Mouse (Mus musculus) CH12.LX (cell line): ENCODE measurements around the gene Triobp. TPM values are rescaled to one million over a fixed set of nuclear protein-coding genes. Genes with fewer than 3 reads are reported as not detected.

Experiments
- DNase-seq: peaks from one replicate; pipeline ENCODE4 v3.0.0-alpha.2; 2013; ENCODE audit errors: extremely low read depth
- H3K27ac ChIP-seq: 2 replicates; pipeline ENCODE4 v1.5.1; 2012; ENCODE audit warnings: low read depth, mild to moderate bottlenecking, control low read depth, moderate library complexity; ENCODE audit not compliant: insufficient read depth
- H3K27me3 ChIP-seq: replicated peaks from 2 replicates; pipeline ENCODE3; 2012; ENCODE audit warnings: inconsistent platforms
- H3K36me3 ChIP-seq, 2 experiments: replicated peaks in 1 of 2; 2 replicates each; pipeline versions ENCODE3 to v1.6.1; 2012; ENCODE audit warnings: inconsistent platforms in 1 of 2, low read length in 1 of 2, mild to moderate bottlenecking in 1 of 2, mixed read lengths in 1 of 2, moderate library complexity in 1 of 2; ENCODE audit not compliant: control insufficient read depth in 1 of 2, insufficient read depth in 1 of 2
- H3K4me1 ChIP-seq, 2 experiments: 2 replicates each; pipeline ENCODE4 v1.6.1; 2012; ENCODE audit warnings: inconsistent platforms in 1 of 2, moderate library complexity in 1 of 2; ENCODE audit not compliant: insufficient read depth in 2 of 2, control insufficient read depth in 1 of 2
- H3K4me2 ChIP-seq: 2 replicates; pipeline ENCODE4 v1.6.1; 2012; ENCODE audit warnings: low read depth, mild to moderate bottlenecking, control low read depth; ENCODE audit not compliant: poor library complexity, insufficient read depth, severe bottlenecking
- H3K4me3 ChIP-seq, 3 experiments: fragments of 150-350 bp in 1 of 3; sonication (generic) in 1 of 3; replicated peaks in 1 of 3; 2 replicates each; pipeline versions ENCODE3 to v1.5.1; 2011 to 2012; ENCODE audit warnings: low read depth in 2 of 3, low read length in 2 of 3, mild to moderate bottlenecking in 2 of 3, moderate library complexity in 2 of 3, control low read depth in 1 of 3, improper control_type of control experiment in 1 of 3, inconsistent platforms in 1 of 3, mixed read lengths in 1 of 3; ENCODE audit not compliant: poor library complexity in 1 of 3
- H3K79me2 ChIP-seq: replicated peaks from 2 replicates; pipeline ENCODE4 v1.6.1; 2012; ENCODE audit warnings: mild to moderate bottlenecking, moderate library complexity; ENCODE audit not compliant: control insufficient read depth, poor library complexity, insufficient read depth, severe bottlenecking; ENCODE audit errors: extremely low read depth
- H3K9ac ChIP-seq: 2 replicates; pipeline ENCODE4 v1.6.1; 2012; ENCODE audit warnings: low read depth, mild to moderate bottlenecking, control low read depth, moderate library complexity; ENCODE audit not compliant: insufficient read depth
- H3K9me3 ChIP-seq: replicated peaks from 2 replicates; pipeline ENCODE3; 2012; ENCODE audit warnings: low read length, inconsistent platforms, mixed read lengths
- BHLHE40 ChIP-seq: IDR thresholded peaks from 2 replicates; pipeline ENCODE4 v1.6.1; 2011; ENCODE audit warnings: mild to moderate bottlenecking, low read depth, low read length, improper control_type of control experiment
- CHD1 ChIP-seq: IDR thresholded peaks from 2 replicates; pipeline ENCODE4 v1.6.1; 2012; ENCODE audit warnings: low read depth, low read length, improper control_type of control experiment, inconsistent platforms
- CHD2 ChIP-seq: IDR thresholded peaks from 2 replicates; pipeline ENCODE4 v1.6.1; 2011; ENCODE audit warnings: low read length, improper control_type of control experiment
- GABPA ChIP-seq: IDR thresholded peaks from 2 replicates; pipeline ENCODE4 v1.6.1; 2012; ENCODE audit warnings: low read depth, low read length, improper control_type of control experiment, inconsistent platforms; ENCODE audit not compliant: insufficient replicate concordance
- IRF4 ChIP-seq: IDR thresholded peaks from 2 replicates; pipeline ENCODE4 v1.6.1; 2014; ENCODE audit warnings: low read depth, mild to moderate bottlenecking, inconsistent platforms, low read length, improper control_type of control experiment
- JUN ChIP-seq: IDR thresholded peaks from 2 replicates; pipeline ENCODE4 v1.6.1; 2011; ENCODE audit warnings: low read depth, mild to moderate bottlenecking, low read length, improper control_type of control experiment, moderate library complexity; ENCODE audit not compliant: insufficient read depth
- MAFK ChIP-seq: IDR thresholded peaks from 2 replicates; pipeline ENCODE4 v1.6.1; 2011; ENCODE audit warnings: low read length, improper control_type of control experiment; ENCODE audit not compliant: insufficient replicate concordance
- MEF2A ChIP-seq: IDR thresholded peaks from 2 replicates; pipeline ENCODE4 v1.6.1; 2014; ENCODE audit warnings: low read depth, mild to moderate bottlenecking, inconsistent platforms, low read length, improper control_type of control experiment, borderline replicate concordance
- MXI1 ChIP-seq: IDR thresholded peaks from 2 replicates; pipeline ENCODE4 v1.6.1; 2011; ENCODE audit warnings: mild to moderate bottlenecking, low read depth, low read length, improper control_type of control experiment
- NRF1 ChIP-seq: IDR thresholded peaks from 2 replicates; pipeline ENCODE4 v1.6.1; 2014; ENCODE audit warnings: low read depth, mild to moderate bottlenecking, inconsistent platforms, low read length, improper control_type of control experiment, moderate library complexity
- POLR2A ChIP-seq: IDR thresholded peaks from 2 replicates; pipeline ENCODE4 v1.6.1; 2011; ENCODE audit warnings: low read depth, mild to moderate bottlenecking, improper control_type of control experiment, low read length
- RAD21 ChIP-seq: IDR thresholded peaks from 2 replicates; pipeline ENCODE4 v1.6.1; 2011; ENCODE audit warnings: low read depth, mild to moderate bottlenecking, low read length, improper control_type of control experiment, moderate library complexity
- SIN3A ChIP-seq: IDR thresholded peaks from 2 replicates; pipeline ENCODE4 v1.6.1; 2012; ENCODE audit warnings: low read length, improper control_type of control experiment, inconsistent platforms
- USF1 ChIP-seq: IDR thresholded peaks from 2 replicates; pipeline ENCODE4 v1.6.1; 2014; ENCODE audit warnings: low read depth, mild to moderate bottlenecking, inconsistent platforms, low read length, improper control_type of control experiment
- ZMIZ1 ChIP-seq: IDR thresholded peaks from 2 replicates; pipeline ENCODE4 v1.6.1; 2012; ENCODE audit warnings: low read depth, mild to moderate bottlenecking, inconsistent platforms, low read length, improper control_type of control experiment
- dilution Hi-C: fragments of 300-500 bp; cut with MboI; formaldehyde crosslinking; loops from 2 replicates; pipeline ENCODE4 v1.14.3; 2020; ENCODE audit warnings: low sequenced_read_pairs; ENCODE audit not compliant: extremely low pct_unique_long_range_greater_than_20kb, extremely low pct_ligation_motif_present
- in situ Hi-C: fragments of 300-500 bp; cut with MboI; formaldehyde crosslinking; loops from 3 replicates; pipeline ENCODE4 v1.14.3; 2019; ENCODE audit warnings: low sequenced_read_pairs, low pct_ligation_motif_present, low pct_unique_long_range_greater_than_20kb, mixed read lengths
- polyA plus RNA-seq: library from polyadenylated mRNA; unstranded; fragments of >175 nt; gene quantifications from 2 replicates; pipeline ENCODE4 v1.2.1, GENCODE M21; 2012; ENCODE audit warnings: low read depth; ENCODE audit not compliant: insufficient read length
- total RNA-seq, 2 experiments: library from RNA; depleted of rRNA; stranded (reverse); fragments of 300-350 nt in 1 of 2; fragments of >200 nt in 1 of 2; gene quantifications; 2 replicates each; pipeline ENCODE4 v1.2.3; 2012 to 2014

The Triobp gene
- total and polyA plus RNA-seq, 3 experiments = 11.5 to 31.0 (median 25.5) TPM

GRCm38 (mm10) chr15:79001559-79001958 is 54.0 kb downstream of the Triobp start:
- Histone ChIP-seq H3K4me3 (no peak overlapping the region), H3K27me3 (no peaks in the 10 kb centered on the region), H3K4me2 (no peak overlapping the region), H3K36me3 (peaks cover 66 to 83% of the 10 kb centered on the region in 2 experiments), H3K27ac (no peak overlapping the region), H3K4me1 (peaks cover 16 to 50% of the 10 kb centered on the region in 2 experiments), H3K9me3 (no peaks in the 10 kb centered on the region), H3K9ac (no peak overlapping the region), H3K79me2 (no peaks in the 10 kb centered on the region)
- in situ Hi-C loops = no loop called here
- TF ChIP-seq CHD2 (no peak), POLR2A (no peak), MEF2A (no peak), NRF1 (no peak), MXI1 (no peak), RAD21 (no peak), JUN (no peak), ZMIZ1 (no peak), CHD1 (no peak), GABPA (no peak), MAFK (no peak)
- no peak for DNase-seq
- dilution Hi-C loops = no loop called here

GRCm38 (mm10) chr15:79002036-79002435 is 54.5 kb downstream of the Triobp start:
- Histone ChIP-seq H3K9ac (no peak overlapping the region), H3K36me3 (peaks cover 70 to 86% of the 10 kb centered on the region in 2 experiments), H3K4me3 (no peak overlapping the region), H3K79me2 (no peaks in the 10 kb centered on the region), H3K4me1 (peaks cover 16 to 50% of the 10 kb centered on the region in 2 experiments), H3K27ac (no peak overlapping the region), H3K9me3 (no peaks in the 10 kb centered on the region), H3K4me2 (no peak overlapping the region), H3K27me3 (no peaks in the 10 kb centered on the region)
- TF ChIP-seq BHLHE40 = no peak
- TF ChIP-seq IRF4 = no peak
- no peak for TF ChIP-seq USF1
- TF ChIP-seq SIN3A = no peak
- no peak for TF ChIP-seq ZMIZ1
- DNase-seq = no peak
- in situ Hi-C loops (no loop called here), dilution Hi-C loops (no loop called here)
